In genomic region chr2:13750777-13751176, GRCm38 (mm10) we compare ENCODE assay signal across 27 mouse cellular contexts. TPM values are rescaled to one million over a fixed set of nuclear protein-coding genes. Genes with fewer than 3 reads are reported as not detected.
DNase-seq lines count a peak whose midpoint lies in the region; ATAC-seq and TF ChIP-seq lines count a peak whose summit lies in the region.
"Had no signal": no experiment of that assay in that cellular context is flagged by ENCODE, and none has a peak within 500 bp of the region (broad histone marks: within the 10 kb centered on the region; RNA-seq: fewer than 3 reads in every experiment).

No protein-coding gene starts in this region.

- no peak overlapping the region for H3K9ac ChIP-seq in heart, embryonic 15.5 days
- no peak overlapping the region for H3K9ac ChIP-seq in CH12.LX (ENCODE audit: insufficient read depth, low read depth)
- no peak overlapping the region for H3K9ac ChIP-seq in MEL (ENCODE audit: control insufficient read depth, low read depth, low read length, poor library complexity, severe bottlenecking)
- no peak overlapping the region for H3K9ac ChIP-seq in forebrain, postnatal 0 days
- H3K9ac ChIP-seq: forebrain, embryonic 12.5 days; hindbrain, embryonic 14.5 days; liver, embryonic 14.5 days; midbrain, embryonic 12.5 days; neural tube, embryonic 12.5 days had no signal

- no peak overlapping the region for H3K4me3 ChIP-seq in heart, embryonic 15.5 days
- H3K4me3 ChIP-seq in CH12.LX (replicated peaks in 1 of 3; ENCODE audit: low read depth in 2 of 3, low read length in 2 of 3, poor library complexity in 1 of 3) (no peak overlapping the region), MEL (ENCODE audit: control insufficient read depth in 1 of 2, insufficient read depth in 1 of 2, low read depth in 2 of 2, low read length in 2 of 2) (no peak overlapping the region)
- H3K4me3 ChIP-seq in forebrain, postnatal 0 days (ENCODE audit: low read depth, low read length) = no peak overlapping the region
- H3K4me3 ChIP-seq: forebrain, embryonic 12.5 days; midbrain, embryonic 12.5 days; myocyte; neural tube, embryonic 12.5 days had no signal

- H3K36me3 ChIP-seq in heart, embryonic 15.5 days = no peaks in the 10 kb centered on the region
- H3K36me3 ChIP-seq in CH12.LX (replicated peaks in 1 of 2; ENCODE audit: control insufficient read depth in 1 of 2, insufficient read depth in 1 of 2, low read length in 1 of 2) (peaks cover 6 to 65% of the 10 kb centered on the region in 2 experiments), MEL (ENCODE audit: control insufficient read depth in 1 of 2, insufficient read depth in 2 of 2, low read length in 2 of 2) (peaks cover 0 to 35% of the 10 kb centered on the region in 2 experiments; a peak in 2 of 4 replicates)
- H3K36me3 ChIP-seq in forebrain, postnatal 0 days (ENCODE audit: insufficient read depth) = no peaks in the 10 kb centered on the region
- H3K36me3 ChIP-seq: forebrain, embryonic 12.5 days; midbrain, embryonic 12.5 days; neural tube, embryonic 12.5 days had no signal

- ATAC-seq in heart, embryonic 15.5 days (replicated peaks; ENCODE audit: insufficient number of reproducible peaks, insufficient read depth, low FRiP score, low read depth) = no peak
- ATAC-seq in granulocyte monocyte progenitor cell, adult 5-6 weeks (replicated peaks; ENCODE audit: poor library complexity, severe bottlenecking) = peak; percentile 35; the same call in 1 of the 2 replicates
- no peak for ATAC-seq in forebrain, postnatal 0 days
- ATAC-seq: inflammation-experienced regulatory T-cells, adult 6 months had no signal

- no peak overlapping the region for H3K4me2 ChIP-seq in heart, embryonic 15.5 days
- no peak overlapping the region for H3K4me2 ChIP-seq in CH12.LX (ENCODE audit: insufficient read depth, low read depth, poor library complexity, severe bottlenecking)
- no peak overlapping the region for H3K4me2 ChIP-seq in forebrain, postnatal 0 days (ENCODE audit: low read depth)
- H3K4me2 ChIP-seq: forebrain, embryonic 12.5 days; hindbrain, embryonic 14.5 days; midbrain, embryonic 12.5 days; neural tube, embryonic 12.5 days had no signal

- TF ChIP-seq CTCF in CH12.LX (conservative IDR thresholded peaks at IDR 0.05 in 1 of 2, IDR thresholded peaks at IDR 0.05 in 1 of 2; ENCODE audit: low read depth in 2 of 2, low read length in 2 of 2) = no peak
- no peak for TF ChIP-seq CTCF in MEL (IDR thresholded peaks at IDR 0.05 in 2 of 3, conservative IDR thresholded peaks at IDR 0.05 in 1 of 3; ENCODE audit: control insufficient read depth in 1 of 3, insufficient read depth in 1 of 3, low read depth in 2 of 3, low read length in 3 of 3, poor library complexity in 1 of 3, severe bottlenecking in 1 of 3)
- TF ChIP-seq CTCF in forebrain, postnatal 0 days (IDR thresholded peaks at IDR 0.05; ENCODE audit: low read depth) = no peak

- in situ Hi-C loops in CH12.LX (cut with MboI; ENCODE audit: low pct_ligation_motif_present, low pct_unique_long_range_greater_than_20kb, low sequenced_read_pairs) = no loop called here

- no peaks in the 10 kb centered on the region for H3K9me3 ChIP-seq in heart, embryonic 15.5 days (replicated peaks)
- no peaks in the 10 kb centered on the region for H3K9me3 ChIP-seq in CH12.LX (replicated peaks; ENCODE audit: low read length)
- no peaks in the 10 kb centered on the region for H3K9me3 ChIP-seq in MEL (replicated peaks; ENCODE audit: insufficient read depth, low read length)
- no peaks in the 10 kb centered on the region for H3K9me3 ChIP-seq in forebrain, postnatal 0 days (ENCODE audit: low read length)
- H3K9me3 ChIP-seq: forebrain, embryonic 12.5 days; midbrain, embryonic 12.5 days; neural tube, embryonic 12.5 days had no signal

- no peak for TF ChIP-seq POLR2A in CH12.LX (IDR thresholded peaks at IDR 0.05; ENCODE audit: low read depth, low read length)
- no peak for TF ChIP-seq POLR2A in MEL (IDR thresholded peaks at IDR 0.05; ENCODE audit: control insufficient read depth in 1 of 2, insufficient read depth in 1 of 2, low read depth in 1 of 2, low read length in 2 of 2, poor library complexity in 1 of 2)

- TF ChIP-seq EP300 in CH12.LX (IDR thresholded peaks at IDR 0.05; ENCODE audit: low read length) = no peak
- TF ChIP-seq EP300 in MEL (IDR thresholded peaks at IDR 0.05; ENCODE audit: low read depth in 1 of 2, low read length in 2 of 2) = no peak

- H3K27ac ChIP-seq in heart, embryonic 15.5 days = peak overlapping the region; percentile 64
- H3K27ac ChIP-seq in CH12.LX (ENCODE audit: insufficient read depth, low read depth) = no peak overlapping the region
- H3K27ac ChIP-seq in MEL (ENCODE audit: control insufficient read depth, low read depth, low read length) = no peak overlapping the region
- no peak overlapping the region for H3K27ac ChIP-seq in forebrain, postnatal 0 days (ENCODE audit: low read depth, low read length)
- H3K27ac ChIP-seq: forebrain, embryonic 12.5 days; hindbrain, embryonic 14.5 days; kidney, postnatal 0 days; liver, embryonic 14.5 days; midbrain, embryonic 12.5 days; neural tube, embryonic 12.5 days had no signal

- intact Hi-C loops in heart, postnatal 10 days (cut with DNase I) = no loop called here
- intact Hi-C loops in left cerebral cortex, postnatal 36 days (cut with DNase I) = no loop called here

- no peak for DNase-seq in heart, postnatal 10 days
- DNase-seq in CH12.LX (ENCODE audit: extremely low read depth) (peak; percentile 23), MEL (ENCODE audit: low read depth, low spot score) (peak; percentile 25)
- no peak for DNase-seq in left cerebral cortex, postnatal 36 days (ENCODE audit: low spot score in 2 of 2)
- no peak for DNase-seq in forebrain, postnatal 0 days
- DNase-seq: adrenal gland, postnatal 10 days; cerebellum, adult 11 months; cerebellum, adult 9-11 months; gastrocnemius, postnatal 14 days; kidney, adult 18-20 months; layer of hippocampus, postnatal 36 days; liver; lung, adult 2 months; right cerebral cortex, postnatal 4 days; thymus, adult 2 months; thymus, postnatal 36 days had no signal

- dilution Hi-C loops in CH12.LX (cut with MboI; ENCODE audit: extremely low pct_ligation_motif_present, extremely low pct_unique_long_range_greater_than_20kb, low sequenced_read_pairs) = no loop called here

- H3K27me3 ChIP-seq in heart, embryonic 15.5 days = no peaks in the 10 kb centered on the region
- H3K27me3 ChIP-seq in CH12.LX (replicated peaks) (no peaks in the 10 kb centered on the region), MEL (ENCODE audit: control insufficient read depth in 1 of 2, insufficient read depth in 2 of 2, low read length in 2 of 2) (no peaks in the 10 kb centered on the region)
- H3K27me3 ChIP-seq in forebrain, postnatal 0 days (ENCODE audit: insufficient read depth, low read length) = no peaks in the 10 kb centered on the region
- H3K27me3 ChIP-seq: forebrain, embryonic 12.5 days; midbrain, embryonic 12.5 days; neural tube, embryonic 12.5 days; Patski had no signal

- H3K4me1 ChIP-seq in heart, embryonic 15.5 days (replicated peaks) = no peaks in the 10 kb centered on the region
- H3K4me1 ChIP-seq in CH12.LX (ENCODE audit: control insufficient read depth in 1 of 2, insufficient read depth in 2 of 2) (peaks cover 11 to 42% of the 10 kb centered on the region in 2 experiments), MEL (ENCODE audit: control insufficient read depth in 1 of 2, insufficient read depth in 2 of 2, low read length in 2 of 2) (peaks cover 9 to 29% of the 10 kb centered on the region in 2 experiments)
- H3K4me1 ChIP-seq in forebrain, postnatal 0 days (ENCODE audit: insufficient read depth) = no peaks in the 10 kb centered on the region
- H3K4me1 ChIP-seq: forebrain, embryonic 12.5 days; midbrain, embryonic 12.5 days; neural tube, embryonic 12.5 days had no signal

- 46% methylated on average over 1 of the region's 1 CpGs for WGBS in heart, embryonic 15.5 days
- 64% methylated on average over 1 of the region's 1 CpGs for WGBS in forebrain, postnatal 0 days

- H3K79me2 ChIP-seq in CH12.LX (replicated peaks; ENCODE audit: control insufficient read depth, extremely low read depth, insufficient read depth, poor library complexity, severe bottlenecking) = peaks cover 9% of the 10 kb centered on the region
- no peaks in the 10 kb centered on the region for H3K79me2 ChIP-seq in MEL (ENCODE audit: control insufficient read depth, insufficient read depth, low read length, poor library complexity)

- TF ChIP-seq RAD21 in CH12.LX (IDR thresholded peaks at IDR 0.05; ENCODE audit: low read depth, low read length) (no peak), MEL (IDR thresholded peaks at IDR 0.05; ENCODE audit: low read depth, low read length) (no peak)

TF ChIP-seq in CH12.LX, 34 proteins besides CTCF, POLR2A, EP300 and RAD21:
- TF ChIP-seq JUND (conservative IDR thresholded peaks at IDR 0.05; ENCODE audit: low read depth, low read length) = peak; percentile 56
- no peak for TF ChIP-seq MYC (IDR thresholded peaks at IDR 0.05; ENCODE audit: low read depth, low read length)

TF ChIP-seq in MEL, 35 proteins besides CTCF, POLR2A, EP300 and RAD21:
- TF ChIP-seq TAL1 (IDR thresholded peaks at IDR 0.05; ENCODE audit: low read length) (no peak), JUND (IDR thresholded peaks at IDR 0.05; ENCODE audit: low read depth, low read length) (peak; percentile 88)
TF ChIP-seq in MEL: peak in this region for 1.

RNA-seq across cellular contexts. Expression of gene St8sia6, which starts 43.1 kb away (rescaled TPM):
- polyA plus RNA-seq in heart, embryonic 15.5 days (2015; fragmentation: Nextera tagmentation; extraction: Ambion mirVana) = 1.00 and 1.4 TPM in 2 replicates
- total RNA-seq in heart, postnatal 10 days (2021) = 1 to 10 TPM; 1.3 to 1.8 TPM
- 27.4 and 32.5 TPM in 2 replicates for total RNA-seq in CH12.LX (2012; rRNA removed)
- total RNA-seq in CH12.LX (2014; rRNA removed) = 43.7 and 46.4 TPM in 2 replicates
- 51.0 and 56.4 TPM in 2 replicates for polyA plus RNA-seq in CH12.LX (2012; ENCODE audit: insufficient read length, low read depth)
- total RNA-seq in MEL (2012; rRNA removed) = not detected in 2 replicates
- polyA plus RNA-seq in MEL (2012; ENCODE audit: insufficient read depth in 1 of 2, insufficient read length in 2 of 2, low read depth in 1 of 2, low replicate concordance in 2 of 2, missing spikeins in 1 of 2) = not detected
- total RNA-seq in granulocyte monocyte progenitor cell, adult 5-6 weeks (2014; fragmentation: Nextera tagmentation) = 0.38 and 1.9 TPM in 2 replicates
- 1.1 and 2.8 TPM in 2 replicates for total RNA-seq in granulocyte monocyte progenitor cell, adult 5-6 weeks (2017)
- 1 to 10 TPM in 1 of 2 experiments, under 1 TPM in 1; 0.67 to 1.4 TPM for total RNA-seq in left cerebral cortex, postnatal 36 days (2021)
- total RNA-seq in forebrain, postnatal 0 days (2014; rRNA removed) = 0.69 and 1.3 TPM in 2 replicates
- 0.75 and 1.2 TPM in 2 replicates for polyA plus RNA-seq in forebrain, postnatal 0 days (2015; fragmentation: Nextera tagmentation; extraction: Ambion mirVana)

Comparison
In these comparisons a context has a peak if more than half of its experiments do, and no peak if none do; other contexts are left out.
1. DNase-seq: peak in CH12.LX (single experiment) and MEL (single experiment); none in heart, postnatal 10 days (0 of 2), left cerebral cortex, postnatal 36 days (0 of 2) and forebrain, postnatal 0 days (single experiment).
2. RNA of gene St8sia6, which starts 43.1 kb away (total RNA-seq): 27.4 to 46.4 TPM in CH12.LX; 0.38 to 2.8 TPM in granulocyte monocyte progenitor cell, adult 5-6 weeks, 1.3 to 1.8 TPM in heart, postnatal 10 days, 0.67 to 1.4 TPM in left cerebral cortex, postnatal 36 days, 0.69 to 1.3 TPM in forebrain, postnatal 0 days and not detected in MEL; every median in the first group is over 4 times any median in the second.